Mouse (Mus musculus) hindlimb bud, embryonic 11.5 days (tissue): ENCODE measurements at regions not wholly inside any gene's neighbourhood (a gene's known extent, or its start where the extent isn't known, plus 50 kb on each side); places are given as distances from the start of the nearest gene placed in this dataset.

Experiments
- DNase-seq: peaks from one replicate; pipeline ENCODE4 v3.0.0-alpha.2; 2012; ENCODE audit warnings: low read depth, low spot score; ENCODE audit errors: extremely low spot score

- DNase-seq: no peak
Measured at GRCm38 (mm10) chr15:86721131-86721530, 506.9 kb downstream of the Tbc1d22a start.

GRCm38 (mm10) chr15:86737945-86738344 lies 523.7 kb downstream of the Tbc1d22a start:
- no peak for DNase-seq

- DNase-seq: no peak
Measured at GRCm38 (mm10) chr15:86738356-86738755, 524.1 kb downstream of the Tbc1d22a start.

GRCm38 (mm10) chr15:86738776-86739175 lies 524.5 kb downstream of the Tbc1d22a start:
- DNase-seq: no peak

- no peak for DNase-seq
Measured at GRCm38 (mm10) chr15:86751436-86752136, 537.3 kb downstream of the Tbc1d22a start.

- DNase-seq: no peak
Measured at GRCm38 (mm10) chr15:86763581-86764375, 549.5 kb downstream of the Tbc1d22a start.

GRCm38 (mm10) chr15:86767623-86768022 lies 553.4 kb downstream of the Tbc1d22a start:
- no peak for DNase-seq

GRCm38 (mm10) chr15:86773041-86773440 lies 558.8 kb downstream of the Tbc1d22a start:
- DNase-seq: no peak

- no peak for DNase-seq
Measured at GRCm38 (mm10) chr15:86777998-86778397, 563.7 kb downstream of the Tbc1d22a start.

GRCm38 (mm10) chr15:86781160-86781559 lies 566.9 kb downstream of the Tbc1d22a start:
- no peak for DNase-seq

- DNase-seq: no peak
Measured at GRCm38 (mm10) chr15:86794716-86795115, 580.5 kb downstream of the Tbc1d22a start.

- DNase-seq: no peak
Measured at GRCm38 (mm10) chr15:86798474-86799178, 584.4 kb downstream of the Tbc1d22a start.

GRCm38 (mm10) chr15:86807296-86808080 lies 593.2 kb downstream of the Tbc1d22a start:
- DNase-seq: no peak

GRCm38 (mm10) chr15:86811821-86812220 lies 597.6 kb downstream of the Tbc1d22a start:
- DNase-seq: no peak

GRCm38 (mm10) chr15:86814808-86815421 lies 600.7 kb downstream of the Tbc1d22a start:
- no peak for DNase-seq

- DNase-seq: no peak
Measured at GRCm38 (mm10) chr15:86835996-86836395, 621.7 kb downstream of the Tbc1d22a start.

GRCm38 (mm10) chr15:86852161-86852870 lies 638.1 kb downstream of the Tbc1d22a start:
- no peak for DNase-seq

- DNase-seq: no peak
Measured at GRCm38 (mm10) chr15:86858356-86858906, 644.2 kb downstream of the Tbc1d22a start.

- DNase-seq: no peak
Measured at GRCm38 (mm10) chr15:86875721-86876309, 661.6 kb downstream of the Tbc1d22a start.
